Mouse (Mus musculus): ENCODE measurements around the gene Ddc.

- TF ChIP-seq POLR2A (IDR thresholded peaks at IDR 0.05; ENCODE audit: low read depth, low read length) (no peak), CTCF (IDR thresholded peaks at IDR 0.05; ENCODE audit: borderline replicate concordance, insufficient read depth, low read length) (no peak)
Measured at GRCm38 (mm10) chr11:11855685-11856131, 42.2 kb downstream of the Ddc start.

Data from embryonic fibroblast, embryonic 13.5 days (primary cell).